Mouse (Mus musculus): Measurements from ENCODE around the gene Unkl.

Gene Unkl

DNA sequence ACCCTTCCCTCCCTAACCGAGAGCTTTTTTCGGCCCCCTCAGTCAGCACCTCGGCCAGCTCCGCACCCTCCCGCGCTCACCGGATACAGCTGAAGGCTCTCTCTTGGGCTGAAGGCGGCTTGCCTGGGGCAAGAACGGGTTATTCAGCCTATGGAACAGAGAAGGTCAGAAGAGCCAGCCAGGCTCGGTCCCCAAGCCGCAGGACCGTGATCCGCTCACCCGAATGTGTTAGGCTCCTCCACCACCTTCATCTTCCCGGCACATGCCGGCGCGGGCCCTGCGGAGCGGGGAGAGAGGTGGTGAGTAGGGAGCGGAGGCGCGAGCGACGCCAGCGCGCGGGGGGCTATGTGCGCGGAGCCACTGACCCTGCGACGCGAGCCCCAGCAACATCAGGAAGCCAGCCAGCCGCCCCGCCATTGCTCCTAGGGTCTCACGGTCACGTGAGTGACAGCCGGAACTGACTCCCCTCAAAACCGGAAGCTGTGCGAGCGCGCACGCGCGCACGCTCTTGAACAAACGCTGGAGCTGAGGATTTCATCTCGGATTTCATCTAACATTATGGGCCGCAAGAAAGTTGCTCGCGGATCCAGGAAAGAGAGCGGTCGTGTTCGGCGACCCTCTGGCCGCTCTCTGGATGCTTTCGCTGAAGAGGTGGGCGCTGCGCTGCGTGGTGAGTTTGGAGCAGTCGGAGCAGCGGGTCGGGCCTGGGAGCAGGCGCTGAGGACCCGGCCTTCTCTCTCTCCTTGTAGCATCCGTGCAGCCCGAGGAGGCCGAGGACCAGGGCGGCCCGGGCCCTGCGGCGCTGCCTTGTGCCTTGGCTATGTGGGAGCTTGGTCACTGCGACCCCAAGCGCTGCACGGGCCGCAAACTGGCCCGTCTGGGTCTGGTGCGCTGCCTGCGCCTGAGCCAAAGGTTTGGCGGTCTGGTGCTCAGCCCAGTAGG is 51.8 kb downstream of the Unkl start, which contains the start of the genes Gnptg and Tsr3:
Gene Gnptg (minus strand): TSS at position 430 of the 942 bp plus-strand sequence.
Gene Tsr3 (plus strand): TSS at position 476 of the 942 bp plus-strand sequence.
- TF ChIP-seq GATA4 (IDR thresholded peaks at IDR 0.05; ENCODE audit: insufficient replicate concordance, low read length) = no peak

DNA sequence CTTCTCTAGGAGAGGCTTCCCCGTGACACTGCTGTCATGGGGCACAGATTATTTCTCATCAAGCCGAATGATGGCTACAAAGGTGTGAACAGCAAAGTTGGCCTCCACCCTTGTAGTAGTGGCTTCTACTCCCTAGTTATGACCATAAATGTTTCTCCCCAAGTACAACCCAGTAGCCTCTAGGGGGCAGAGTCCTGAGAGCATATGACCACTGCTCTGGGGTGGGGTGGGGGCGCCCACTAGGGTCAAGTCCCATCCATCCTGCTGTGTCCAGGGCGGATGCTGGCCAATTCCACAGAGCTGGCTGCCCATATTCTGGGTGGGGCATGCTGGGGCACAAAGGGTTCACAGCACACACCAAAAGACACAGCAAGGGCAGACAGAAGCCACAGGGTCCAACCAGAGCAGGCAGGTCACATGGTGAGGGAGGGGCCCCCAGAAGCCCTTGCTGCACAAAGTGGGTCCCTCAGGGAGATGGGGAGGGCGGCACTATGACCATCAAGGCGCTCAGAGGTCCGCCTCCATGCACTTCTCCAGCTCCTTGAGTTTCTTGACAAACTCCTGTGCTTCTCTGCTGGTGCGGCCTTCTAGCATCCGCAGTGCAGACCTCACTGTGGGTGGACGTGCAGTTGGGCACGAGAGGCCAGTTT is 55.1 kb downstream of the Unkl start:
- TF ChIP-seq GATA4 (IDR thresholded peaks at IDR 0.05; ENCODE audit: insufficient replicate concordance, low read length) = no peak

DNA sequence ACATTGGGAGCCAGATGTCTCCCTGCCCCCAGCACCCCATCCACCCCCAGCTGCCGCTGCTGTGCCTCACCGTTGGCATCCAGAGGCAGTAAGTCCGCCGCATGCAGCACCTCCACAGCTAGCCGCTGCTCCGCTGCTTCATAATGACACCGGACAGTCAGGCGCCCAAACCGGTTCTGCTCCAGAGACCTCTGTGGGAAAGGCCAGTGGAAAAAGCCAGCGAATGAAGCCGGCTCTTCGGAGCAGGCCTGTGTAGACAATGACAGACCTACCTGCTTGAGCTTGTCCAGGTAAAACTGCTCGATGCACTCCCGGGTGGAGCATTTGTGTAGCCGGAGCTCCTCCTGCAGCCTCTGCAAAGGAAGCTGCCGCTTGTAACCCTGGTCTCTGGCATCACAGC is 56.0 kb downstream of the Unkl start:
- TF ChIP-seq GATA4 (IDR thresholded peaks at IDR 0.05; ENCODE audit: insufficient replicate concordance, low read length) = no peak

DNA sequence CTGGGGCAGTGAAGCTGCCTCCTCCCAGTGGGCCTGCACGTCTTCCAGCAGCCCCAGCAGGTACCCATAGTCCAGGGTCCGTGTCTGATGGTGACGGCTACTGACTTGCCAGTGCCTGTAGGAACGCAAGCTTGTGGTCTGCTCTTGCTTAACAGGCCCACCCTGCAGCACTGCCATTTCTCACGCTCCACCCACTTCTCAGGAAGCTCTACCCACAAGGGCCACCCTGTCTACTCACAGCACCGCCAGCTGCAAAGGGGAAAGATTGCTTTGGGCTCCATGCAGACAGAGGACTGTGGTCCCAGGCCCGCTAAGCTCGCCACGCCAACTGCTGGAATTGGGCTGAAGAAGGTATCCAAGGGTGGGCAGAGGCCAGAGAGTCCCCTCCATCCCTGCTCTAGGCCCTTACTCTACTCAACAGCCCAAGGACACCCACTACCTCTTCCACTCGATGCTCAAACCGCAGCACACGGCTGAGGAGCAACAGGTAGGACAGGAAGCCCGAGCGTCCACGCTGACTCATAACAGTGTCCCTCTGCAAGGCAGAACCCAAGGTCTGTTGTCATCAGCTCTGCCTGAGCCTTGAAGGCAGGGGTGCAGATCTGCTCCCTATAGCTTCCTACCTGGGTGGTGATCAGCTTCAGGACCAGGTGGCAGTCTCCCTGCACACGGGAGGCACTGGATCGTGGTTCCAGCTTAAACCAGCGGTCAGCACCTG is 60.0 kb downstream of the Unkl start:
- no peak for TF ChIP-seq GATA4 (IDR thresholded peaks at IDR 0.05; ENCODE audit: insufficient replicate concordance, low read length)

DNA sequence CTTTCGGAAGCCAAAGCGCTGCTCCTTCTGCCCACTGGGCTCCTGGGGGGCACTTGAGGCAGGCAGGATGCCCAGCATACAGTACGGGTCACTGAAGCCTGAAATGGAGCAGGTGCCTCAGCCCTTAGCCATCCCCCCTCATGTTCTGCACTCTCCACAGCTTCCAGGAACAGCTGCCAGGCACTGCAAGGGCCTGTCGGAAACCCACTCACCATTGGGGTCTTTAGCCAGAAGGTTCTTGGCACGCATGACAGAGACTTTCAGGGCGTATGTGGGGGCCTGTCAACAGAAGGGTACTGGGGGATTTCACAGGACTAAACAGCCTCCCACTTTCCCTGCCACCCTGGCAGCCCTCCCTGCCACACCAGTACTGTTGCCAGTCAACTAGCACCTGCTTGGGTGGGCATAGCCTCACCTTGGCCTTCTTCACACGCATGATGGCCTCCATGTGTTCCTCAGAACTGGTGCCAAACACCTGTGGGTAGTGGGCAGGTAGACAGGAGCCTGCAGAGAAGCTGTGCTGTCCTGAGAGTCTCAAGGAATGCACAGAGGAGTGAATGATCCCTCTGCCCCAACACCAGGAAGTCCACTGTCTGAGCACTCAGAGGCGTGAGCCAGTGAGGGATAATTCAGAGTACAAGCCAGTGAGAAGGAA is 62.1 kb downstream of the Unkl start:
- no peak for TF ChIP-seq GATA4 (IDR thresholded peaks at IDR 0.05; ENCODE audit: insufficient replicate concordance, low read length)

DNA sequence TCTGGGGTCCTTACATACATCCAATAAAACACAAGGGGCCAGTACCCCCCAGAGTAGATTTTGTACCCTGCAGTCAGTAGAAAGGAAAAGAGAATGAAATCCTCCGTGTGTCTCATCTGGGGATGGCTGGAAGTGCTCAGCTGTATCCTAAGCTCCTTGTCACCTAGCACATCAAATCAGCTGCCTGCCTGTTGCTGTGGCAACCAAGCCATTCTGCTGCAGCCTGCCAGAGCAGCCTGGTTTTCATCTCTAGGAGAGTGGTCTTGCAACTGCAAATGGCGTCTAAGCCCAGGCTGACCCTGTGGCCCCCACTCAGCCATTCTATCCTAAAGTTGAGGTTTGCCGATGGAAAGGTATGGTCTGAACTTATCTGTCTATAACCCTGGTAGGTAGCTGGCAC is 64.4 kb downstream of the Unkl start:
- TF ChIP-seq GATA4 (IDR thresholded peaks at IDR 0.05; ENCODE audit: insufficient replicate concordance, low read length) = no peak

DNA sequence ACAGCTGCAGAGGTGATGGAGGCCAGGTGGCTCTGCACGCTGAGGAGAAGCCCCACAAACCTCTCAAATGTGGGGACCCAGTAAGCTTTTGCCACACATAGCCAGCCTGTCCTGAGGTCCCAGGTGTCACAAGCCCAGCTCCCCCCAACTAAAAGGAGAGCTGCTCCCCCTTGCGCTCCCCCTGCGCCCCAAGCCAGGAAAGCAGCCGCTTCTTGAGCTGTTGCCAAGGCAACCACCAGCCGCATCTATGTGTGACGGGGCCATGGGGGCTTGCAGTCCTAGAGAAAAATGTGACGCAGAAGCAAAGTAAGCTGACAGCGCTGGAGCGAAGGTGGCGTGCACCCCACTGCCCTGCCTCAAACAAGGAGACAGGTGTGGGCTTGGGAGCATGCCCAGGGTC is 65.6 kb downstream of the Unkl start:
- TF ChIP-seq GATA4 (IDR thresholded peaks at IDR 0.05; ENCODE audit: insufficient replicate concordance, low read length) = no peak

DNA sequence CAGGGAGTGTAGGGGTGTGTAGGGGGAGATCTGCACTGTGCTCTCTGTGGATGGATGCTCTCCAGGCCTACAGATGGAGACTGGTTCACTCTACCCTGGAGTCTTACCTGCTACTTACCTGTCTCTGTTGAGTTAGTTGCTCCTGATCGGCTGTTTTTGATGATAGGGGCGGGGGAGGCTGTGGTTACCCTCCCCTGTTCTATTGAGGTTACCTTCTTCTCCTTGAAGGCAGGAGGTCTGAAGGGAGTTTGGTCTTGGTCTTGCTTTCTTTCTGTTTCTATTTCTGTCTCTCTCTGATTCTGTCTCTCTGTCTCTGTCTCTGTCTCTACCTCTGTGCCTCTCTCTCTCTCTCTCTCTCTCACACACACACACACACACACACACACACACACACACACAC is 66.9 kb downstream of the Unkl start:
- TF ChIP-seq GATA4 (IDR thresholded peaks at IDR 0.05; ENCODE audit: insufficient replicate concordance, low read length) = no peak

DNA sequence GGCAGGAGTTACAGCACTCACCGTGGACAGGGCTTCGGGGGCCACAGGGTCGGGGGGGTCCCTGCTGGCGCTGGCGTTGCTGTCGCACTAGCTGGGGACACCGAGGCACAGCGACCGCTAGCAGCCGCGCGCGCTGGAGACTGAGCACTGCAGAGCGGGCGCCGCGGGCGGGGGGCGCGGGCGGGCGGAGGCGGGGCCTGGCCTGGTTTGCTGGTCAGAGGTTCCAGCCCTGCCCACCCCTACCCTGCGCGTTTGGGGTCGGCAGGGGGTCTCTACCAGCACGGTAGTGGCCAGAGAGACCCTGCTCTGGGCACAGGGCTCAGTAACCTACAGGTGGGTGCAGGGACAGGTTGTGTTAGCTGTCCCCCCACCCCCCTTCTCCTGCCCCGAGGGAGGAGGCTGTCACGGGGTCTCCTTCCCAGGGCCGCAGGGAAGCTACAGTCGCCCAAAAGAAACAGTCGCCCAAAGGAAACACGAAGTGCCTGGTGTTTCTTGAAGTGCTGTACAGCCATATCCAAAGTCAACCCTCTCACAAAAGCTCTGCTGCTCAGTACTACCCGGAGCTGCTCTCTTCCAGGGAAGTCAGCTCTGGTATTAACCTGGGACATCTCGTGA is 68.0 kb downstream of the Unkl start, which contains the start of gene Baiap3:
Gene Baiap3 (minus strand): TSS at position 225 of the 615 bp plus-strand sequence.
- no peak for TF ChIP-seq GATA4 (IDR thresholded peaks at IDR 0.05; ENCODE audit: insufficient replicate concordance, low read length)

DNA sequence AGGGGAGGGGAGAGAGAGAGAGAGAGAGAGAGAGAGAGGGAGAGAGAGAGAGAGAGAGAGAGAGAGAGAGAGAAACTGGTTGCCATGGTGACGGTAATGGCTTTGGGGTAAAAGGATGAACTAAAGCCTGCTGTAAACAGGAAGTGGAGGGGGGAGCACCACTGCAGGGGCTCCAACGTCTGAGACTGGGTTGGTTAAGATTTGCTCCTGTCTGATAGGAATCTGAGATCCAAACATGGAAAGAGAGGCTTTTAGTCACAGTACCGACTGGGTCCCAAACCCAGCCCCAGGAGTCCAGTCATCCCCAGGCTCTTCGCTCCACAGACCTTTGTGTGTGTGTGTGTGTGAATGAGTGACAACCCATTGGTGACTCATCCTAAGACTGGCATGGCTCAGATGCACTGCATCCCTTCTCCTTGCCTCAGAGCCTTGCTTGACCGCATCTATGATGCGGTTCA is 69.6 kb downstream of the Unkl start:
- TF ChIP-seq GATA4 (IDR thresholded peaks at IDR 0.05; ENCODE audit: insufficient replicate concordance, low read length) = no peak

DNA sequence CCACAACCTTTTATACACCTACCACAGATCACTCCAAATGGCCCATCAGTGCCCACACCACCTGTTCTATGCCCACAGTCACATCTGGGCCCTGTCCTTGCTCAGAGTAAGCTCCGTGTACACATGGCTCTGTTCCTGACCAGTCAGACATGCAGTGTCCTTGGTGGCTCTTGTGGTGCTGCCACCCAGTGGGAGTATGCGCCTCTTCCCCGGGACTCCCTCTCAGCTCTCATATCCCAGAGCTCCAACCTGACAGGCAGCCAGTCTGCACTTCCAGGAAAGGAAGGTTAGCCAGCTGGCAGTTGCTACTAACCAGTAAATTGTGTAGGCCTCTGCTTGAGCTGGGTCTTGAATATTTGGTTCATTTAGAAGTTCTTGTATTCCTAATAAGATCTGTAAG is 76.3 kb downstream of the Unkl start:
- TF ChIP-seq GATA4 (IDR thresholded peaks at IDR 0.05; ENCODE audit: insufficient replicate concordance, low read length) = no peak

DNA sequence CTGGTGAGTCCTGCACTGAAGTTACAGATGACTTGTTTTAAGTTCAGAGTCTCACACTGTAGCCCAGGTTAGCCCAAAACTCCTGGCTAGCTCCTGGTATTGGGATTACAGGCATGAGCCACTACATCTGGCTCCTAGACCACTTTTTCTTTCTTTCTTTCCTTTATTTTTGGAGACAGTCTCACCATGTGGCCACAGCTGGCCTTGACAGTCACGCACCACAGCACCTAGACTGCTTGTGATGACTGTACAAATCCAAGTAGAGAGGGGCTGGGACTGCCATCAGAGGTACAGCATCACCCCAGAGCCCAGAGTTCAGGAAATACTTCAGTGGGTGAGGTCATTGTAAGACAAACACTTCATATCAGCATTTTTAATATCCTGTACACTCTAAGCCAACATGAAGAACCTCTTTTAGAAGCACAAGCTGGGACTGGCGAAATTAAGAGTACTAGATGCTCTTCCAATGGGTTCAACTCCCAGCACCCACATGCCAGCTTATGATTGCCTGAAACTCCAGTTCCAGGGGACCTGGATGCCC is 82.7 kb downstream of the Unkl start:
- TF ChIP-seq GATA4 (IDR thresholded peaks at IDR 0.05; ENCODE audit: insufficient replicate concordance, low read length) = no peak

DNA sequence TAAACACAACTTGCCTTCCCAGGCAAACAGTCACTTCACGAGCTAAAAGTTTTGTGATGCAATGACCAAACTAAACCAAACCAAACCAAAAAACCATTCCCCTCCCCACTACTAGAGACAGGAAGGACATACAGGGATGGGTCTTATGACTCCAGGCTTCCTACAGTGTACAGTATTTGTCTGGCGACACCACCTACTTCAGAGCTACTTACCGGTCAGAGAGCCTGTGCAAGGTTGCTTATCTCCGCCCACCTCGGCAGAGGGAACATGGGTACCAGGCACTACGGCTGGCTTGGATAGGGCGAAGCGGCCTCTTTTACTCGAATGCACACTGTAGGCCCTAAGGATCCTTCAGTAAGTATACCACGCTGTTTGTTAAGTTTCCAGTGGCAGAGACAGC is 84.1 kb downstream of the Unkl start:
- TF ChIP-seq GATA4 (IDR thresholded peaks at IDR 0.05; ENCODE audit: insufficient replicate concordance, low read length) = no peak

Measured in liver, adult (tissue).